Mouse (Mus musculus): ENCODE results near the gene Phf5a.

GRCm38 (mm10) chr15:81921255-81921654, 49.5 kb upstream of the Phf5a start:
- TF ChIP-seq EP300 (IDR thresholded peaks at IDR 0.05; ENCODE audit: low read depth) = no peak
- no peak for TF ChIP-seq CTCF (IDR thresholded peaks at IDR 0.05; ENCODE audit: low read depth)

Measured in liver, postnatal 0 days (tissue).